Mouse (Mus musculus): ENCODE results near the gene Frat1. TPM values are rescaled to one million over a fixed set of nuclear protein-coding genes. Genes with fewer than 3 reads are reported as not detected.
"Not testable (repeated sequence)": the region's sequence is repeated elsewhere in the genome, so short reads cannot be mapped to it uniquely, and the experiment has no call there.

Frat1 gene
- polyA plus RNA-seq, 1 experiment, result 25.1 TPM

DNA sequence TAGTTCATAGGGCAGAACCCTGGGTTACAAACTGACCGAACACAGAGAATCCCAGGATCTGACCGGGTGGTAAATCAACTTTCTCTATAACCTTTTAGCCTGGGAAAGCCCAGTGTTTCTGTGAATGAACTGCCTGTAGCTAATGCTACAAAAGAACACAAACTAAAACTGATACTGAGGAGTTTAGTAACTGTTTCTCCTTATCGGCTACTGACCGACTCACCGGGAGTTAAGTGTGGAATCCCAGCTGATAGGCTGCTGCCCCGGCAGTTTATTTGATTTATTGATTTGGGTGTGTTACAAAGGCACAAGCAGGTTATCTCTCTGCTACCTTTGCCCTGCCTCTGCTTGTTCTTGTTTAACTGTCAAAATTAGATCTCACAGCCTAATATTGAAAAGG, 9.0 kb downstream of the Frat1 start:
- H3K4me3 ChIP-seq (replicated peaks), result no peak overlapping the region
- H3K36me3 ChIP-seq (replicated peaks; ENCODE audit: low read length), result peaks cover 3% of the 10 kb centered on the region
- no peak for TF ChIP-seq FLI1 (IDR thresholded peaks at IDR 0.05; ENCODE audit: low read length)
- TF ChIP-seq GATA1 (IDR thresholded peaks at IDR 0.05; ENCODE audit: borderline replicate concordance, low read length), result no peak
- peaks cover 95% of the 10 kb centered on the region for H3K4me1 ChIP-seq
- H3K27me3 ChIP-seq (replicated peaks), result no peaks in the 10 kb centered on the region
- H3K9me3 ChIP-seq, result no peaks in the 10 kb centered on the region

DNA sequence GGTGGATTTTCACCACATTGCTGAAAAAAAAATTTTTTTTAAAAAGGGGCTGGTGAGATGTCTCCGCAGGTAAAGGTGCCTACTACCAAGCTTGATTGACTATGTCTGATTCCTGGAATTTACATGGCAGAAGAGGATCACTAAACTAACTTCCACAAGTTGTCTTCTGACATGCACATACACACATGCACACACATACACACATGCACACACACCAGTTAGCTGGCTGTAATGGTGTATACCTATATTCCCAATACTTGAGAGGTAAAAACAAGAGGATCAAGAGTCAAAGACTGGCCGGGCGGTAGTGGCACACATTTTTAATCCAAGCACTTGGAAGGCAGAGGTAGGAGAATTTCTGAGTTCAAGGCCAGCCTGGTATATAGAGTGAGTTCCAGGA, 9.9 kb downstream of the Frat1 start:
- H3K27me3 ChIP-seq (replicated peaks), result no peaks in the 10 kb centered on the region
- no peak overlapping the region for H3K4me3 ChIP-seq (replicated peaks)
- no peak for TF ChIP-seq FLI1 (IDR thresholded peaks at IDR 0.05; ENCODE audit: low read length)
- no peak for TF ChIP-seq GATA1 (IDR thresholded peaks at IDR 0.05; ENCODE audit: borderline replicate concordance, low read length)
- peaks cover 95% of the 10 kb centered on the region for H3K4me1 ChIP-seq
- no peaks in the 10 kb centered on the region for H3K9me3 ChIP-seq
- peaks cover 7% of the 10 kb centered on the region for H3K36me3 ChIP-seq (replicated peaks; ENCODE audit: low read length)

DNA sequence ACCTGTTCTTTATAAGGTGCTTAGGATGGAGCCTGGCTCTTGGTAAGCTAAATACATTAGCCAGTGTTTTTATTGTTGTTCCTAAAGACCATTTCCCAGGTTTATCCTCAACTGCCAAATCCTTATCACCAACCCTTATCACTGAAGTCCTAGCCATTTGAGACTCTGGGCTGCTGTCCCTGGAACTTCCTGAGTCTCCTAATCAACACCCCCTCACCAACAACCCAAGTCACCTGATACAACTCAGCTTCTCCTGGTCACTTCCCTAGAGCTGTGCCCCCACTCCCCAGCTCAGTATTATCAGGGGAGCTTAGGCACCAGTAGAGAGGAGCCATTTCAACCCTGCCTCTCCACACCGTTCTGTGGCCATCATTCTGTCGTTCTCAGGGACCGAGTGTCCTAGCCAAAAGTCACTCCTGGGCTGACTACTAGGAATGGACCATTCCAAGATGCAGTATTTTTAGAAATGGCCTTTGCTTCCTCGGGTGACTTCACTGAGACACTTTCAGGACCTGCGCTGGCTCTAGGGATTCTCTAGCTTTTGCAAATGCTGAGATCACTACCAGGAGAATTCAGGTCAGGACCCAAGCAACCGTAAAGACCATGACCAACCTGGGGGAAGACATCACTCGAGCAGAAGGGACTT, 11.5 kb downstream of the Frat1 start:
- H3K4me3 ChIP-seq (replicated peaks), result peak overlapping the region; percentile 53
- no peak for TF ChIP-seq FLI1 (IDR thresholded peaks at IDR 0.05; ENCODE audit: low read length)
- TF ChIP-seq GATA1 (IDR thresholded peaks at IDR 0.05; ENCODE audit: borderline replicate concordance, low read length), result no peak
- H3K27me3 ChIP-seq (replicated peaks), result no peaks in the 10 kb centered on the region
- H3K36me3 ChIP-seq (replicated peaks; ENCODE audit: low read length), result peaks cover 9% of the 10 kb centered on the region
- H3K4me1 ChIP-seq, result peaks cover 92% of the 10 kb centered on the region
- H3K9me3 ChIP-seq, result no peaks in the 10 kb centered on the region

DNA sequence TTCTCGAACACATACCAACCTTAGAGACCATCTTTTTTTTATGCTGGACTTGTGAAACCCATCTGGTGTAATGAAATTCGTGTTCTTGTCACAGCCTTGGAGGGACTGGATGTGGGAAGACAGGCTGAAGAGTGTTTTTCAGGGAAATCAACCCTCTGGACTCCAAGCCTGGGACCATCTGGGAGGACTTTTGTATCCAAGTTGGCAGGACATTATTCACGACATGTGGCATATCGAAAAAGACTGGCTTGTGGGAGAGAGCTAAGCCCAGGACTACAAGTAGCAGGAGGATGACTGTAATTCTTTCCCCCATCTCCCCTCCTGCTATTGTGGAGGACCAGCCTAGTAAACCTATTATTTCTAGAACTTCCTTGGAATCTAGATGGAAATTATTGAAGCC, 12.4 kb downstream of the Frat1 start:
- H3K4me3 ChIP-seq (replicated peaks), result no peak overlapping the region
- H3K27me3 ChIP-seq (replicated peaks), result no peaks in the 10 kb centered on the region
- peaks cover 91% of the 10 kb centered on the region for H3K4me1 ChIP-seq
- TF ChIP-seq GATA1 (IDR thresholded peaks at IDR 0.05; ENCODE audit: borderline replicate concordance, low read length) (no peak), FLI1 (IDR thresholded peaks at IDR 0.05; ENCODE audit: low read length) (no peak)
- peaks cover 9% of the 10 kb centered on the region for H3K36me3 ChIP-seq (replicated peaks; ENCODE audit: low read length)
- no peaks in the 10 kb centered on the region for H3K9me3 ChIP-seq

DNA sequence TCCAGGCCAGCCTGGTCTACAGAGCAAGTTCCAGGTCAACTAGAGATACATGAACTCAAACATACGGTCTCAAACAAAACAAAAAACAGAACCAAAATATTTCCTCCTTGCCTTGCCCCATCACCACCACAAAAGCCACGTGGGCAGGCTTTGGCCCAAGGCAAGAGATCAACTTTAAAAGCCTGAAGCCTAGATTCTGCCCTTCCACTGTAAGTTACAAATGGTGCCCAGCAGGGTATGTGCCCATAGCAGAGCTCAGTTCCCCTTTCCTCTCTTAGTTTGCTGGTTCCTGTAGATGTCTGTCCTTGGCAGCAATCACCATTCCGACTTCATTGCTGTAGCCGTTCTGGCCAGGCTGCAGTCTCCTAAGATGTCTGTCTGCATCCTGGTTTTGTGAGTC, 12.9 kb downstream of the Frat1 start:
- H3K4me1 ChIP-seq, result peaks cover 86% of the 10 kb centered on the region

DNA sequence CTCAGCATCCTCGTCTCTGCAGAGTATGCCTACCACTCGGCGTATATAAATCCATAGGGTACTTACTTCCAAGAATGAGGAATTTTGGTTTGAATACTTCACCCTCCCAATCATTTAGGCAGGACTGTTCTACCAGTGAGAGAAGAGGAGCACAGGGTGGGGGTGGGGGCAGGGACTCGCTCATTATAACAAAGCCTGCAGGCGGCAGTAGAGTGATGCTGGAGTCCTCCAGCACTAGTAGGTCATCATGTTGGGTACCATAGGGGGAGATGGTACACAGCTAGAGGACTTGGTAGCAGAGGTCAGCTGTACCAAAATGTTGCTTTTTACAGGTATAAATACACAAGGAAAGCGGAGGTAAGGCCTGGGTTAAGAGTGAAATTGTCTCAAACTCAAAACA, 14.6 kb downstream of the Frat1 start:
- H3K9me3 ChIP-seq, result no peaks in the 10 kb centered on the region
- TF ChIP-seq FLI1 (IDR thresholded peaks at IDR 0.05; ENCODE audit: low read length) (no peak), GATA1 (IDR thresholded peaks at IDR 0.05; ENCODE audit: borderline replicate concordance, low read length) (no peak)
- peaks cover 9% of the 10 kb centered on the region for H3K36me3 ChIP-seq (replicated peaks; ENCODE audit: low read length)
- peaks cover 69% of the 10 kb centered on the region for H3K4me1 ChIP-seq
- no peak overlapping the region for H3K4me3 ChIP-seq (replicated peaks)
- no peaks in the 10 kb centered on the region for H3K27me3 ChIP-seq (replicated peaks)

More for the DNA sequence above, 12.9 kb downstream of the Frat1 start:
- no peaks in the 10 kb centered on the region for H3K9me3 ChIP-seq
- TF ChIP-seq GATA1 (IDR thresholded peaks at IDR 0.05; ENCODE audit: borderline replicate concordance, low read length) (no peak), FLI1 (IDR thresholded peaks at IDR 0.05; ENCODE audit: low read length) (no peak)
- H3K4me3 ChIP-seq (replicated peaks), result no peak overlapping the region
- no peaks in the 10 kb centered on the region for H3K27me3 ChIP-seq (replicated peaks)
- H3K36me3 ChIP-seq (replicated peaks; ENCODE audit: low read length), result peaks cover 9% of the 10 kb centered on the region

- H3K36me3 ChIP-seq (replicated peaks; ENCODE audit: low read length), result peaks cover 9% of the 10 kb centered on the region
- peaks cover 68% of the 10 kb centered on the region for H3K4me1 ChIP-seq
- H3K9me3 ChIP-seq, result no peaks in the 10 kb centered on the region
- peak overlapping the region; percentile 93 for H3K4me3 ChIP-seq (replicated peaks)
- TF ChIP-seq FLI1 (IDR thresholded peaks at IDR 0.05; ENCODE audit: low read length), result no peak
- no peak for TF ChIP-seq GATA1 (IDR thresholded peaks at IDR 0.05; ENCODE audit: borderline replicate concordance, low read length)
- no peaks in the 10 kb centered on the region for H3K27me3 ChIP-seq (replicated peaks)
These were observed 16.8 kb downstream of the Frat1 start for GRCm38 (mm10) chr19:41846366-41847090.

- no peaks in the 10 kb centered on the region for H3K9me3 ChIP-seq
- H3K4me1 ChIP-seq, result peaks cover 67% of the 10 kb centered on the region
- no peaks in the 10 kb centered on the region for H3K27me3 ChIP-seq (replicated peaks)
- peaks cover 9% of the 10 kb centered on the region for H3K36me3 ChIP-seq (replicated peaks; ENCODE audit: low read length)
- peak overlapping the region; percentile 93 for H3K4me3 ChIP-seq (replicated peaks)
- no peak for TF ChIP-seq FLI1 (IDR thresholded peaks at IDR 0.05; ENCODE audit: low read length)
- TF ChIP-seq GATA1 (IDR thresholded peaks at IDR 0.05; ENCODE audit: borderline replicate concordance, low read length), result no peak
These were observed 17.4 kb downstream of the Frat1 start for GRCm38 (mm10) chr19:41847091-41847581.

DNA sequence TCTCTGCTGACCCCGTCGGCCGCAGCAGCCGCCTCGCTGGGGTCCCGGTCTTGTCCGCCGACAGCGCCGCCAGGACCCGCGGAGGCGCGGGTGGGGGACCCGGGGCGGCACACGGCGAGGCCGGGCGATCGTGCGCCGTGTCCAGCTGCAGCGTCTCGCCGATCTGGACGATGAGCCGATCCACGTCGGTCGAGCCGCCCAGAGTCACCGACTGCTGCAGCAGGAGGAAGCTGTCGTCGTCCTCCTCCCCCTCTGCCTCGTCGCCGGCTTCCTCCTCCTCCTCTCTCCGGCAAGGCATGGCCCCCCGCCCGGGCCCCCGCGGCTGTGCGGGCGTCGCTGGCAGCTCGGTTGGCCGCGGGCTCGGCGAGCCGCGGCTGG, 17.8 kb downstream of the Frat1 start:
- not testable (repeated sequence) for H3K27me3 ChIP-seq (replicated peaks); H3K9me3 ChIP-seq
- Histone ChIP-seq H3K36me3 (replicated peaks; ENCODE audit: low read length) (peaks cover 11% of the 10 kb centered on the region), H3K4me3 (replicated peaks) (peak overlapping the region; percentile 93), H3K4me1 (peaks cover 65% of the 10 kb centered on the region)
